Mouse (Mus musculus): Measurements from ENCODE around the gene DXBay18. TPM values are rescaled to one million over a fixed set of nuclear protein-coding genes. Genes with fewer than 3 reads are reported as not detected.
"Not testable (repeated sequence)": the region's sequence is repeated elsewhere in the genome, so short reads cannot be mapped to it uniquely, and the experiment has no call there.

Gene DXBay18
- 0.23 and 0.29 TPM in 2 replicates for polyA plus RNA-seq (2015; fragmentation: Nextera tagmentation; extraction: Ambion mirVana)

DNA sequence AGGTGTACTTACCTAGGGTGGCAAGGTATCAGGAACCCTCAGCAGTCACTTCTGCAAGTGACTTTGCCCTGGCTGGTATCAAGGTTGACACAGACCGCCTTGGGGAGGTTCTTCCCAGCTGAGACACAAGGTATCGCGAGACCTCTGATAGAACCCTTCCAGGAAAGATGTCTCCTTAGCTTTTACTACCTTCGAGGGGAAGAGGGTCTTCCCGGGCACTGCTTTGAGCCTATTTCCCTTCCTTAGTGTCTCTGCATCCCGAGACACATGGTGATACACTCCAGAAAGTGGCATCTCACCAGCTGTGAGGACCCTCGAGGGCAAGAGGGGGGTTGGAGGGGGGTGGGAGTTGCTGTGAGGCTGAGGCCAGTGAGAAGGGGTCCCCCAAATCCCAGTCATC, at the start of gene DXBay18:
TSS of gene DXBay18 (minus strand) at position 101 of the 400 bp plus-strand sequence.
- not testable (repeated sequence) for DNase-seq (ENCODE audit: low spot score)

DNA sequence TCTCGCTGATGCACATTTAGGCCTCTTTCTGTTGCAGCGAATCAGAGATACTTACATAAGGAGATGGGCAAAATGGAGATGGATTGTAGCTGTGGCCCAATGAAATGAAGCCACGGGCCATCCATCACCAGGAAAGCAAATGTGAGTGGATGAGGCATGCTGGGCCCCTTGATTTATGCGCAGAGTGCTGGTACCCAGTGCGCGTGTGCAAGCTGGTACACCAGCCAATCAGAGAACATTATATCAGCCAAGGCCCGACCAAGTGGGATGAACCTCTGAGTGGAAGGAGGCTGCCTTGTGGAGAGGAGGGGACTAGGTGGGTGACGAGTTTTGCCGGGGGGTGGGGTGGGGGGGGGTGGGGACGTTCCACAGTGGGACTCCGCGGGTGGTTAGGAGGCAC, 42.7 kb upstream of the DXBay18 start, which contains the start of gene Xlr3b:
TSS of gene Xlr3b (plus strand) at position 274 of the 400 bp plus-strand sequence.
- peak; percentile 4 for DNase-seq (ENCODE audit: low spot score)

DNA sequence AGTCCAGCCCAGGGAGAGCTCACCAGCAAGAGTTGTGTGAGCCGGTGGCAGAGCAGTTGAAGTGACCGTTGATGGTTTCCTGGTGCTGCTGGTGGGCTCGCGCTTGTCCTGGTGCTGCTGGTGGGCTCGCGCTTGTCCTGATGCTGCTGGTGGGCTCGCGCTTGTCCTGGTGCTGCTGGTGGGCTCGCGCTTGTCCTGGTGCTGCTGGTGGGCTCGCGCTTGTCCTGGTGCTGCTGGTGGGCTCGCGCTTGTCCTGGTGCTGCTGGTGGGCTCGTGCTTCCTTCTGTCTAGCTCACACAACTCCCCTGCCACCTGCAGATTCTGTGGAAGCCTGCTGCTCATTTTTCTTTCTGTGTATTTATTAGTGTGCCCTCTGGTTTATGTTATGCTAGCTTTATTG, 27.6 kb upstream of the DXBay18 start, which contains the start of gene Spin2d:
TSS of gene Spin2d (minus strand) at position 101 of the 400 bp plus-strand sequence.
- not testable (repeated sequence) for DNase-seq (ENCODE audit: low spot score)

DNA sequence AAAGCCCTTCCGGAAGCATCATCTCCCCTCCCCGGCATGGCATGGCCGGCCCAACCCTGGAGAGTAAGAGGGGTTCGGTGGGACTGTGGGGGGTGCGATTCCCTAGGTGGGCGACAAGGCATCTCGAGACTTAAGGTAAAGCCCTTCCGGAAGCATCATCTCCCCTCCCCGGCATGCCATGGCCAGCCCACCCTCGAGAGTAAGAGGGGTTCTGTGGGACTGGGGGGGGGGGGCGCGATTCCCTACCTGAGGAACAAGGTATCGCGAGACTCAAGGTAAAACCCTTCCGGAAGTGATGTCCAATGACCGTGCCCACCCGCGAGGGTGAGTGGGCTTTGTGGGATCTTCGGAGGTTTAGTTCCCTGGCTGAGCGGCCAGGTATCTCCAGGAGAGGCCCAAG, 754 bp downstream of the DXBay18 start, which contains the start of gene Xlr5b:
TSS of gene Xlr5b (plus strand) at position 301 of the 400 bp plus-strand sequence.
- not testable (repeated sequence) for DNase-seq (ENCODE audit: low spot score)

DNA sequence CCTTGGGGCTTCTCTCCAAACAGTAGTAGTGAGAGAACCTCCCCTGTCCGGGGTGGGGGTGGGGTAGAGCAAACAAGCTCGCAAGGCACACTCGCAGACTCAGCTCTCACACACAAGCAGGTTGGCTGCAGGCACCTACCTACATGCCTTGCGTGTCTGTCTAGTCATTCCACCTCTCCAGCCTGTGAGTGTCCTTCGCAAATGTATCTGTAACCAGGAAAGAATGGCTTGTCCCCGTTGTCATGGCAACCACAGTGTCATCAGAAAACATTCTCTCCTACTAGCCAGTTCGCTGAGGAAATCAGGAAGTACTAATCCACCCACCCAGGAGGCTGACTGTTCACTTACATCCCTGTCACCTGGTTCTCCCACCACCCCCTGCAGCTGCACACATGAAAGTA, 6.0 kb downstream of the DXBay18 start:
- not testable (repeated sequence) for DNase-seq (ENCODE audit: low spot score)

DNA sequence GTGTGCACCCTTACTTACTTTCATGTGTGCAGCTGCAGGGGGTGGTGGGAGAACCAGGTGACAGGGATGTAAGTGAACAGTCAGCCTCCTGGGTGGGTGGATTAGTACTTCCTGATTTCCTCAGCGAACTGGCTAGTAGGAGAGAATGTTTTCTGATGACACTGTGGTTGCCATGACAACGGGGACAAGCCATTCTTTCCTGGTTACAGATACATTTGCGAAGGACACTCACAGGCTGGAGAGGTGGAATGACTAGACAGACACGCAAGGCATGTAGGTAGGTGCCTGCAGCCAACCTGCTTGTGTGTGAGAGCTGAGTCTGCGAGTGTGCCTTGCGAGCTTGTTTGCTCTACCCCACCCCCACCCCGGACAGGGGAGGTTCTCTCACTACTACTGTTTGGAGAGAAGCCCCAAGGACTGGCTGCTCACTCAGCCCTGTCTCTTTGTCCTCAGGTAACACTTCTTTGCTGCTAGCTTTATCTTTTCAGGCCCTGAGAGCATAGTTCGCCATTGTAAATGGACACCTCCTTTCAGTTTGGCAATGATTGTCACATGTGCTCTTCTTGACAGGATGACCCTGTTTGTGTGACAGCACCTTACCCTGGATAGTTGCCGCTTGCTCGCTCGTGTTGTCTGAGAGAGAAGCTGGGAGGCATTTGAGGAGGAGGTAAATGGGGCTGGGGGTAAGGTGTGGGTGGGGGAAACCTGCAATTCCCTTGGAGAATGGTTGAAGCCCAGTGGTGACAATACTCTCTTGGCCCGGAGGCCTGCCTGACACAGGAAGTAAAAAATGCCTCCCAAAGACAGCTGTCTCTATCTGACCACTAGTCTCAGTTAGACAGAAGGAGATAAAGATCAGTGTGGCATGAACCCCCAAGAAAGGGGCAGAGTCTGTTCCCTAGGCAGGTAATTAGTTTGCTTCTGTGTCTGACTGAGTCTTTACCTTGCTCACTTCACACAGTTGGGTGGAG, 26.1 kb downstream of the DXBay18 start:
- DNase-seq (ENCODE audit: low spot score): not testable (repeated sequence)

DNA sequence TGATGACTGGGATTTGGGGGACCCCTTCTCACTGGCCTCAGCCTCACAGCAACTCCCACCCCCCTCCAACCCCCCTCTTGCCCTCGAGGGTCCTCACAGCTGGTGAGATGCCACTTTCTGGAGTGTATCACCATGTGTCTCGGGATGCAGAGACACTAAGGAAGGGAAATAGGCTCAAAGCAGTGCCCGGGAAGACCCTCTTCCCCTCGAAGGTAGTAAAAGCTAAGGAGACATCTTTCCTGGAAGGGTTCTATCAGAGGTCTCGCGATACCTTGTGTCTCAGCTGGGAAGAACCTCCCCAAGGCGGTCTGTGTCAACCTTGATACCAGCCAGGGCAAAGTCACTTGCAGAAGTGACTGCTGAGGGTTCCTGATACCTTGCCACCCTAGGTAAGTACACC, 32.5 kb downstream of the DXBay18 start, which contains the start of gene Gm14685:
TSS of gene Gm14685 (plus strand) at position 301 of the 400 bp plus-strand sequence.
- not testable (repeated sequence) for DNase-seq (ENCODE audit: low spot score)

DNA sequence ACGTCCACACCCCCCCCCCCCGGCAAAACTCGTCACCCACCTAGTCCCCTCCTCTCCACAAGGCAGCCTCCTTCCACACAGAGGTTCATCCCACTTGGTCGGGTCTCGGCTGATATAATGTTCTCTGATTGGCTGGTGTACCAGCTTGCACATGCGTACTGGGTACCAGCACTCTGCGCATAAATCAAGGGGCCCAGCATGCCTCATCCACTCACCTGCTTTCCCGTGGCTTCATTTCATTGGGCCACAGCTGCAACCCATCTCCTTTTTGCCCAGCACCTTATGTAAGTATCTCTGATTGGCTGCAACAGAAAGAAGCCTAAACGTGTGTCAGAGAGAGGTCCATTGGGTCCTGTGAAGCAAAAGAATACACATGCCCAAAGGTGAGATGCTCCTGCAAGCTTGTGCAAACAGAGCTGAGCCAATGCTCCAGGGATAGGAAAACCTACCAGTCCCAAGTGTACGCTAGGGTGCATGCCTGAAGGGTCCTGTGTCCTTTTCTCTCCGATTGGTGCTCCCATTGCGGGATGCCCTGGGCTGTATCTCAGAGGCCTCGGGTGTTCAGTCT, 52.2 kb downstream of the DXBay18 start, which contains the start of gene Xlr3a:
TSS of gene Xlr3a (minus strand) at position 155 of the 568 bp plus-strand sequence.
- not testable (repeated sequence) for DNase-seq (ENCODE audit: low spot score)

Other genes starting within 250 kb of the DXBay18 start
- 102 and 105 TPM in 2 replicates for gene Cetn2, start 231.0 kb downstream of the DXBay18 start, polyA plus RNA-seq (2015; fragmentation: Nextera tagmentation; extraction: Ambion mirVana)
- gene Nsdhl, start 230.9 kb downstream of the DXBay18 start, polyA plus RNA-seq (2015; fragmentation: Nextera tagmentation; extraction: Ambion mirVana): 14.1 and 14.8 TPM in 2 replicates
- 0.78 and 0.96 TPM in 2 replicates for gene Zfp185, start 162.1 kb downstream of the DXBay18 start, polyA plus RNA-seq (2015; fragmentation: Nextera tagmentation; extraction: Ambion mirVana)
- 0.09 TPM in 1 of 2 replicates, not detected in the other for gene Pnma5, start 112.3 kb downstream of the DXBay18 start, polyA plus RNA-seq (2015; fragmentation: Nextera tagmentation; extraction: Ambion mirVana)
- not detected in 2 replicates for gene Pnma3, start 84.7 kb downstream of the DXBay18 start, polyA plus RNA-seq (2015; fragmentation: Nextera tagmentation; extraction: Ambion mirVana)
- 76.9 and 77.7 TPM in 2 replicates for gene Xlr4a, start 67.0 kb downstream of the DXBay18 start, polyA plus RNA-seq (2015; fragmentation: Nextera tagmentation; extraction: Ambion mirVana)
- gene Xlr3a, start 52.4 kb downstream of the DXBay18 start, polyA plus RNA-seq (2015; fragmentation: Nextera tagmentation; extraction: Ambion mirVana): 1.2 and 2.2 TPM in 2 replicates
- gene Gm14685, start 32.4 kb downstream of the DXBay18 start, polyA plus RNA-seq (2015; fragmentation: Nextera tagmentation; extraction: Ambion mirVana): 0.18 TPM in 1 of 2 replicates, not detected in the other
- gene Xlr5b, start 654 bp downstream of the DXBay18 start, polyA plus RNA-seq (2015; fragmentation: Nextera tagmentation; extraction: Ambion mirVana): 0.10 and 0.23 TPM in 2 replicates
- not detected in 2 replicates for gene Spin2d, start 27.5 kb upstream of the DXBay18 start, polyA plus RNA-seq (2015; fragmentation: Nextera tagmentation; extraction: Ambion mirVana)
- gene Xlr3b, start 42.8 kb upstream of the DXBay18 start, polyA plus RNA-seq (2015; fragmentation: Nextera tagmentation; extraction: Ambion mirVana): 0.44 and 4.8 TPM in 2 replicates
- gene Xlr4b, start 64.9 kb upstream of the DXBay18 start, polyA plus RNA-seq (2015; fragmentation: Nextera tagmentation; extraction: Ambion mirVana): 60.8 and 71.0 TPM in 2 replicates
- gene F8a, start 78.8 kb upstream of the DXBay18 start, polyA plus RNA-seq (2015; fragmentation: Nextera tagmentation; extraction: Ambion mirVana): 19.1 and 20.4 TPM in 2 replicates
- 24.2 and 36.5 TPM in 2 replicates for gene Xlr4c, start 93.7 kb upstream of the DXBay18 start, polyA plus RNA-seq (2015; fragmentation: Nextera tagmentation; extraction: Ambion mirVana)
- gene Xlr3c, start 115.9 kb upstream of the DXBay18 start, polyA plus RNA-seq (2015; fragmentation: Nextera tagmentation; extraction: Ambion mirVana): not detected in 2 replicates
- 0.18 TPM in 1 of 2 replicates, not detected in the other for gene Xlr5a, start 143.5 kb upstream of the DXBay18 start, polyA plus RNA-seq (2015; fragmentation: Nextera tagmentation; extraction: Ambion mirVana)
- gene Xlr5c, start 143.5 kb upstream of the DXBay18 start, polyA plus RNA-seq (2015; fragmentation: Nextera tagmentation; extraction: Ambion mirVana): 0.10 TPM in 1 of 2 replicates, not detected in the other
- not detected in 2 replicates for gene Gm45015, start 187.4 kb upstream of the DXBay18 start, polyA plus RNA-seq (2015; fragmentation: Nextera tagmentation; extraction: Ambion mirVana)
- gene Zfp275, start 193.2 kb upstream of the DXBay18 start, polyA plus RNA-seq (2015; fragmentation: Nextera tagmentation; extraction: Ambion mirVana): 5.6 and 5.7 TPM in 2 replicates
- not detected in 2 replicates for gene Gm18336, start 249.3 kb upstream of the DXBay18 start, polyA plus RNA-seq (2015; fragmentation: Nextera tagmentation; extraction: Ambion mirVana)